Mouse (Mus musculus): Measurements from ENCODE around the gene Atic. TPM values are rescaled to one million over a fixed set of nuclear protein-coding genes. Genes with fewer than 3 reads are reported as not detected.

The Atic gene
- polyA plus RNA-seq, 1 experiment from 2014 or later: 45.5 TPM

- H3K36me3 ChIP-seq (ENCODE audit: insufficient read depth, low read length): peaks cover 18% of the 10 kb centered on the region
- no peak overlapping the region for H3K27ac ChIP-seq
- H3K4me2 ChIP-seq (ENCODE audit: low read length): no peak overlapping the region
- no peaks in the 10 kb centered on the region for H3K9me3 ChIP-seq (replicated peaks; ENCODE audit: low read length)
- no peaks in the 10 kb centered on the region for H3K27me3 ChIP-seq (ENCODE audit: insufficient read depth, low read length)
- WGBS: 88% methylated on average over 7 of the region's 7 CpGs
- DNase-seq (ENCODE audit: low spot score) (no peak), ATAC-seq (replicated peaks; ENCODE audit: low FRiP score, low read depth) (no peak)
- H3K9ac ChIP-seq (ENCODE audit: low read depth, low read length): no peak overlapping the region
- TF ChIP-seq CTCF (IDR thresholded peaks at IDR 0.05; ENCODE audit: low read depth): no peak
- no peaks in the 10 kb centered on the region for H3K4me1 ChIP-seq (replicated peaks; ENCODE audit: insufficient read depth, low read length)
- H3K4me3 ChIP-seq (replicated peaks; ENCODE audit: low read depth, low read length): no peak overlapping the region
Observed at GRCm38 (mm10) chr1:71586658-71587057, 29.7 kb downstream of the Atic start.

GRCm38 (mm10) chr1:71590038-71590437 is 33.1 kb downstream of the Atic start:
- H3K9me3 ChIP-seq (replicated peaks; ENCODE audit: low read length): no peaks in the 10 kb centered on the region
- no peaks in the 10 kb centered on the region for H3K4me1 ChIP-seq (replicated peaks; ENCODE audit: insufficient read depth, low read length)
- no peaks in the 10 kb centered on the region for H3K27me3 ChIP-seq (ENCODE audit: insufficient read depth, low read length)
- ATAC-seq (replicated peaks; ENCODE audit: low FRiP score, low read depth) (no peak), DNase-seq (ENCODE audit: low spot score) (no peak)
- no peak for TF ChIP-seq CTCF (IDR thresholded peaks at IDR 0.05; ENCODE audit: low read depth)
- WGBS: 97% methylated on average over 11 of the region's 11 CpGs
- H3K27ac ChIP-seq: no peak overlapping the region
- H3K4me2 ChIP-seq (ENCODE audit: low read length): no peak overlapping the region
- H3K9ac ChIP-seq (ENCODE audit: low read depth, low read length): no peak overlapping the region
- peaks cover 38% of the 10 kb centered on the region for H3K36me3 ChIP-seq (ENCODE audit: insufficient read depth, low read length)
- no peak overlapping the region for H3K4me3 ChIP-seq (replicated peaks; ENCODE audit: low read depth, low read length)

DNA sequence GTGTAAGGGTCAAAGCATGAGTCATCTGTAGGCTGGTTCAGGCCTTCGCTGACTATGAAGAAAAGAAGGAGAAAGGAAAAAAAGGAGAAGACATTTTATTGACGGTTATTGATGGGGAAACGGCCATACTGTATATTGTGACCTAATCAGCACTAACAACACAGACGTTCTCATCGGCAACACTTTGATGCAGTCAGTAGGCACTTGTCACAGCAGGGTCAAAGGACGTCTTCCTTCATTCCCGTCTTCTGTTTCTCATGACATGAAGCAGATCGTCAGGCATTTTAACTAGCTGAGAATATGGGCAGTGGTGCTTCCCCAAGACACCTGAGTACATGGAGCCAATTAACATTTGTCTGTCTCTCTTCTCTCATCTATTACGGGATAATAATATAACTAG is 36.2 kb downstream of the Atic start:
- Histone ChIP-seq H3K4me3 (replicated peaks; ENCODE audit: low read depth, low read length) (no peak overlapping the region), H3K27me3 (ENCODE audit: insufficient read depth, low read length) (no peaks in the 10 kb centered on the region), H3K27ac (no peak overlapping the region), H3K36me3 (ENCODE audit: insufficient read depth, low read length) (peaks cover 49% of the 10 kb centered on the region), H3K9ac (ENCODE audit: low read depth, low read length) (no peak overlapping the region), H3K9me3 (replicated peaks; ENCODE audit: low read length) (no peaks in the 10 kb centered on the region), H3K4me1 (replicated peaks; ENCODE audit: insufficient read depth, low read length) (no peaks in the 10 kb centered on the region), H3K4me2 (ENCODE audit: low read length) (no peak overlapping the region)
- WGBS: 93% methylated on average over 9 of the region's 9 CpGs
- ATAC-seq (replicated peaks; ENCODE audit: low FRiP score, low read depth) (no peak), DNase-seq (ENCODE audit: low spot score) (no peak)
- TF ChIP-seq CTCF (IDR thresholded peaks at IDR 0.05; ENCODE audit: low read depth): no peak

GRCm38 (mm10) chr1:71594268-71594667 is 37.3 kb downstream of the Atic start:
- ATAC-seq (replicated peaks; ENCODE audit: low FRiP score, low read depth): no peak
- Histone ChIP-seq H3K9me3 (replicated peaks; ENCODE audit: low read length) (no peaks in the 10 kb centered on the region), H3K27me3 (ENCODE audit: insufficient read depth, low read length) (no peaks in the 10 kb centered on the region), H3K4me3 (replicated peaks; ENCODE audit: low read depth, low read length) (no peak overlapping the region), H3K27ac (no peak overlapping the region), H3K36me3 (ENCODE audit: insufficient read depth, low read length) (peaks cover 58% of the 10 kb centered on the region), H3K4me1 (replicated peaks; ENCODE audit: insufficient read depth, low read length) (no peaks in the 10 kb centered on the region), H3K9ac (ENCODE audit: low read depth, low read length) (no peak overlapping the region), H3K4me2 (ENCODE audit: low read length) (no peak overlapping the region)
- 93% methylated on average over 2 of the region's 2 CpGs for WGBS
- no peak for TF ChIP-seq CTCF (IDR thresholded peaks at IDR 0.05; ENCODE audit: low read depth)
- no peak for DNase-seq (ENCODE audit: low spot score)

- H3K27me3 ChIP-seq (ENCODE audit: insufficient read depth, low read length): no peaks in the 10 kb centered on the region
- no peak overlapping the region for H3K9ac ChIP-seq (ENCODE audit: low read depth, low read length)
- no peaks in the 10 kb centered on the region for H3K9me3 ChIP-seq (replicated peaks; ENCODE audit: low read length)
- TF ChIP-seq CTCF (IDR thresholded peaks at IDR 0.05; ENCODE audit: low read depth): no peak
- 94% methylated on average over 4 of the region's 4 CpGs for WGBS
- H3K4me3 ChIP-seq (replicated peaks; ENCODE audit: low read depth, low read length): no peak overlapping the region
- H3K27ac ChIP-seq: no peak overlapping the region
- no peak overlapping the region for H3K4me2 ChIP-seq (ENCODE audit: low read length)
- no peak for DNase-seq (ENCODE audit: low spot score)
- ATAC-seq (replicated peaks; ENCODE audit: low FRiP score, low read depth): no peak
- no peaks in the 10 kb centered on the region for H3K4me1 ChIP-seq (replicated peaks; ENCODE audit: insufficient read depth, low read length)
- peaks cover 53% of the 10 kb centered on the region for H3K36me3 ChIP-seq (ENCODE audit: insufficient read depth, low read length)
Observed at GRCm38 (mm10) chr1:71595365-71595764, 38.4 kb downstream of the Atic start.

GRCm38 (mm10) chr1:71605751-71606150 is 48.8 kb downstream of the Atic start:
- no peak for ATAC-seq (replicated peaks; ENCODE audit: low FRiP score, low read depth)
- H3K4me1 ChIP-seq (replicated peaks; ENCODE audit: insufficient read depth, low read length): no peaks in the 10 kb centered on the region
- H3K27me3 ChIP-seq (ENCODE audit: insufficient read depth, low read length): no peaks in the 10 kb centered on the region
- H3K27ac ChIP-seq: no peak overlapping the region
- DNase-seq (ENCODE audit: low spot score): no peak
- H3K9me3 ChIP-seq (replicated peaks; ENCODE audit: low read length): no peaks in the 10 kb centered on the region
- peaks cover 33% of the 10 kb centered on the region for H3K36me3 ChIP-seq (ENCODE audit: insufficient read depth, low read length)
- no peak for TF ChIP-seq CTCF (IDR thresholded peaks at IDR 0.05; ENCODE audit: low read depth)
- H3K9ac ChIP-seq (ENCODE audit: low read depth, low read length): no peak overlapping the region
- H3K4me3 ChIP-seq (replicated peaks; ENCODE audit: low read depth, low read length): no peak overlapping the region
- H3K4me2 ChIP-seq (ENCODE audit: low read length): no peak overlapping the region
- 82% methylated on average over 2 of the region's 2 CpGs for WGBS

DNA sequence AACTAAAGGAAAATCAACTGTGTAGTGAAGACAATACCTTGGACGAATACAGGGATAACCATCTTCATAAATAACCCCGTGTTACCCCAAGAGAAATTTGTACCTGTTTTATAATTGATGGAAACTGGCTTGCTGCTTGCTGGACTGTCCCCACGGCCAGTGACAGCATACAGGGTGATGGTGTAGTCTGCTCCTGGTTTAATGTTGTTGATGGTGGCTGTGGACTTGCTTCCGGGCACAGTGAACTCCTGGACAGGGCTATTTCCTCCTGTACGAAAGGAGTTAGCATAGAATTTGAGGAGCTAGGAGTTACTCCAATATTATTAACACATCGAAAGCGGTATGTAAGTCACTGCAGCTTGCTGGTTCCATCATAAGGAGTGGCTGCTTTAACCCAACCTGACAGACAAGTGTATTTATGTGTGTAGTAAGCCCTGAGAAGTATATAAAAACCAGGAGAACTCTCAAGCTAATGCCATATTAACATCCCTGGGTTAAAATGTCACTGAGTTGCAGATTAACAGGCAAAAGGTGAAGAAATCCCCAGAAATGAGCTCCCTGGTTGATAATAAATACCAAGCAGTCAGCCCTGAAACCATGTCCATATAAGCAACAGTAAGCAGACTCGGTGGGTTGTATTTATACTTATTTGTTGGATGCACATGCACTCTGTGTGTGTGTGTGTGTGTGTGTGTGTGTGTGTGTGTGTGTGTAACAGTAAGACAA is 49.8 kb downstream of the Atic start:
- peaks cover 33% of the 10 kb centered on the region for H3K36me3 ChIP-seq (ENCODE audit: insufficient read depth, low read length)
- H3K27me3 ChIP-seq (ENCODE audit: insufficient read depth, low read length): no peaks in the 10 kb centered on the region
- peak; percentile 25; the same call in 1 of the 2 replicates for ATAC-seq (replicated peaks; ENCODE audit: low FRiP score, low read depth)
- no peak overlapping the region for H3K4me3 ChIP-seq (replicated peaks; ENCODE audit: low read depth, low read length)
- H3K27ac ChIP-seq: no peak overlapping the region
- no peak for TF ChIP-seq CTCF (IDR thresholded peaks at IDR 0.05; ENCODE audit: low read depth)
- no peak for DNase-seq (ENCODE audit: low spot score)
- no peak overlapping the region for H3K9ac ChIP-seq (ENCODE audit: low read depth, low read length)
- no peaks in the 10 kb centered on the region for H3K9me3 ChIP-seq (replicated peaks; ENCODE audit: low read length)
- 78% methylated on average over 8 of the region's 8 CpGs for WGBS
- no peak overlapping the region for H3K4me2 ChIP-seq (ENCODE audit: low read length)
- H3K4me1 ChIP-seq (replicated peaks; ENCODE audit: insufficient read depth, low read length): no peaks in the 10 kb centered on the region

Measured in kidney, postnatal 0 days (tissue).